ENCODE assay signal across 13 mouse cellular contexts in the genomic region with DNA sequence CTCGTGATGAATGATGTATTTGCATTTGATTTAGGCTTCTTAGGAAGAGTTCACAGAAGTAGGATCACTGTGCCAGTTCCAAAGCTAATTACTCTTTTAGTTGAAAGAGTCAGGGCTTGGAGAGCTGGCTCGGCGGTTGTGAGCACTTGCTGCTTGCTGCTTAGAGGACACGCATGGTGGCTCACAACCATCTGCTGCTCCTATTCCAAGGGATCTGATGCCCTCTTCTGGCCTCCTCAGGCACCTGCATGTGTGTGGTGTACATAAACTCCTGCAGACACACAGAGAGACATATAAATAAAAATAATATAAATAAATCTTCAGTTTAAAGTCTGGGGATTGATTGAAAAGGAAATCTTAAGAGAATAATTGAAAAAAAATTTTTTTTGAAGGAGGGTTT.
"Had no signal": no experiment of that assay in that cellular context is flagged by ENCODE, and none has a peak within 500 bp of the region (broad histone marks: within the 10 kb centered on the region; RNA-seq: fewer than 3 reads in every experiment).

No protein-coding gene starts in this region.

- H3K4me1 ChIP-seq: kidney, embryonic 15.5 days; liver, embryonic 12.5 days; lung, embryonic 15.5 days had no signal

- H3K36me3 ChIP-seq: kidney, embryonic 15.5 days; liver, embryonic 12.5 days; lung, embryonic 15.5 days; midbrain, embryonic 13.5 days; neural tube, embryonic 15.5 days had no signal

- H3K9me3 ChIP-seq: kidney, embryonic 15.5 days; liver, embryonic 12.5 days; lung, embryonic 15.5 days; midbrain, embryonic 13.5 days; neural tube, embryonic 15.5 days had no signal

- ATAC-seq: liver, embryonic 12.5 days; midbrain, embryonic 13.5 days had no signal

- H3K27ac ChIP-seq: kidney, embryonic 15.5 days; liver, embryonic 12.5 days; lung, embryonic 15.5 days; midbrain, embryonic 13.5 days; neural tube, embryonic 15.5 days; stomach, postnatal 0 days had no signal

- H3K27me3 ChIP-seq: lung, embryonic 15.5 days had no signal

- H3K4me3 ChIP-seq: kidney, embryonic 15.5 days; liver, embryonic 12.5 days; lung, embryonic 15.5 days; midbrain, embryonic 13.5 days; myocyte; neural tube, embryonic 15.5 days had no signal

- DNase-seq: kidney, adult 2 months; kidney, postnatal 14 days; left cerebral cortex, postnatal 4 days; lung, postnatal 14 days; thymus, adult 18-20 months; thymus, postnatal 14 days had no signal

- H3K4me2 ChIP-seq: kidney, embryonic 15.5 days; liver, embryonic 12.5 days; lung, embryonic 15.5 days; midbrain, embryonic 13.5 days; neural tube, embryonic 15.5 days had no signal

- H3K9ac ChIP-seq: kidney, embryonic 15.5 days; liver, embryonic 12.5 days; lung, embryonic 15.5 days; midbrain, embryonic 13.5 days; neural tube, embryonic 15.5 days had no signal
